Mouse (Mus musculus) layer of hippocampus, adult 2 months (tissue): ENCODE data around the gene Zkscan6. TPM values are rescaled to one million over a fixed set of nuclear protein-coding genes. Genes with fewer than 3 reads are reported as not detected.

Experiments used
- DNase-seq, 2 experiments: peaks; one replicate each; pipeline ENCODE4 v3.0.0; 2022; ENCODE audit warnings: low spot score in 2 of 2
- H3K27ac ChIP-seq: fragments of 200-600 bp; 2 replicates; pipeline ENCODE4 v1.8.1; 2022
- H3K4me3 ChIP-seq: fragments of 200-600 bp; 2 replicates; pipeline ENCODE4 v1.8.1; 2022; ENCODE audit warnings: mild to moderate bottlenecking
- CTCF ChIP-seq: fragments of 200-600 bp; conservative IDR thresholded peaks from 2 replicates; pipeline ENCODE4 v1.8.1; 2022; ENCODE audit warnings: antibody characterized with exemption, mild to moderate bottlenecking, moderate library complexity
- total RNA-seq, 2 experiments: library from RNA; stranded (reverse); gene quantifications; 2 replicates each; pipeline ENCODE4 v1.2.3; 2021

The Zkscan6 gene
- total RNA-seq, 2 experiments from 2014 or later, result 14.5 to 17.4 TPM

GRCm38 (mm10) chr11:65786160-65786559 is 20.8 kb upstream of the Zkscan6 start:
- DNase-seq, result no peak
- TF ChIP-seq CTCF, result no peak
- Histone ChIP-seq H3K4me3 (peak overlapping the region; percentile 84; the same call in 1 of the 2 replicates), H3K27ac (no peak overlapping the region)

- DNase-seq, result no peak
- Histone ChIP-seq H3K4me3 (peak overlapping the region; percentile 84), H3K27ac (peak overlapping the region; percentile 99)
- TF ChIP-seq CTCF, result 0 out of 2 replicates have a peak, but pooled peaks have one; percentile 8
Measured at GRCm38 (mm10) chr11:65787421-65788151, 19.4 kb upstream of the Zkscan6 start.

- DNase-seq, result peak; percentile 92 to 96
- Histone ChIP-seq H3K27ac (peak within 1 kb of the TSS; percentile 99), H3K4me3 (peak within 1 kb of the TSS; percentile 84)
- no peak for TF ChIP-seq CTCF
Measured at GRCm38 (mm10) chr11:65788154-65788553, 18.8 kb upstream of the Zkscan6 start, which contains the start of gene Map2k4. Map2k4 (minus strand) TSS chr11:65788297.

- Histone ChIP-seq H3K27ac (no peak overlapping the region), H3K4me3 (no peak overlapping the region)
- no peak for DNase-seq
- no peak for TF ChIP-seq CTCF
Measured at GRCm38 (mm10) chr11:65794428-65795219, 12.4 kb upstream of the Zkscan6 start.

GRCm38 (mm10) chr11:65795896-65796295 is 11.1 kb upstream of the Zkscan6 start:
- TF ChIP-seq CTCF, result no peak
- no peak for DNase-seq
- no peak overlapping the region for H3K27ac ChIP-seq
- no peak overlapping the region for H3K4me3 ChIP-seq

GRCm38 (mm10) chr11:65801899-65802298 is 5.1 kb upstream of the Zkscan6 start:
- TF ChIP-seq CTCF, result no peak
- DNase-seq, result peak; percentile 79 to 81
- H3K4me3 ChIP-seq, result no peak overlapping the region
- peak overlapping the region; percentile 83 for H3K27ac ChIP-seq

GRCm38 (mm10) chr11:65806321-65806904 is 562 bp upstream of the Zkscan6 start:
- TF ChIP-seq CTCF, result no peak
- peak overlapping the region; percentile 96 for H3K27ac ChIP-seq
- DNase-seq, result no peak
- H3K4me3 ChIP-seq, result peak overlapping the region; percentile 71

- DNase-seq, result no peak
- no peak for TF ChIP-seq CTCF
- peak overlapping the region; percentile 96 for H3K27ac ChIP-seq
Measured at GRCm38 (mm10) chr11:65807601-65808000, 626 bp downstream of the Zkscan6 start.

GRCm38 (mm10) chr11:65812088-65812487 is 5.1 kb downstream of the Zkscan6 start:
- no peak for DNase-seq
- H3K27ac ChIP-seq, result no peak overlapping the region
- no peak overlapping the region for H3K4me3 ChIP-seq
- no peak for TF ChIP-seq CTCF

More at GRCm38 (mm10) chr11:65807601-65808000, 626 bp downstream of the Zkscan6 start:
- peak overlapping the region; percentile 71 for H3K4me3 ChIP-seq

GRCm38 (mm10) chr11:65814381-65814780 is 7.4 kb downstream of the Zkscan6 start:
- H3K27ac ChIP-seq, result no peak overlapping the region
- no peak for TF ChIP-seq CTCF

GRCm38 (mm10) chr11:65816237-65816636 is 9.3 kb downstream of the Zkscan6 start:
- DNase-seq, result no peak
- Histone ChIP-seq H3K27ac (no peak overlapping the region), H3K4me3 (no peak overlapping the region)
- no peak for TF ChIP-seq CTCF

More at GRCm38 (mm10) chr11:65814381-65814780, 7.4 kb downstream of the Zkscan6 start:
- no peak for DNase-seq
- H3K4me3 ChIP-seq, result no peak overlapping the region

- TF ChIP-seq CTCF, result no peak
- no peak for DNase-seq
- Histone ChIP-seq H3K27ac (no peak overlapping the region), H3K4me3 (no peak overlapping the region)
Measured at GRCm38 (mm10) chr11:65818193-65818592, 11.2 kb downstream of the Zkscan6 start.

GRCm38 (mm10) chr11:65820280-65820679 is 13.3 kb downstream of the Zkscan6 start:
- no peak overlapping the region for H3K4me3 ChIP-seq
- no peak overlapping the region for H3K27ac ChIP-seq
- DNase-seq, result no peak
- peak; percentile 75 for TF ChIP-seq CTCF
